Mouse (Mus musculus) embryo, embryonic 11.5 days (tissue): ENCODE data around the gene Sprr2a2.
"Not testable (repeated sequence)": the region's sequence is repeated elsewhere in the genome, so short reads cannot be mapped to it uniquely, and the experiment has no call there.

ENCODE experiments used
- DNase-seq: peaks from one replicate; pipeline ENCODE4 v3.0.0-alpha.2; 2012; ENCODE audit warnings: low read depth, low spot score

The Sprr2a2 gene

DNA sequence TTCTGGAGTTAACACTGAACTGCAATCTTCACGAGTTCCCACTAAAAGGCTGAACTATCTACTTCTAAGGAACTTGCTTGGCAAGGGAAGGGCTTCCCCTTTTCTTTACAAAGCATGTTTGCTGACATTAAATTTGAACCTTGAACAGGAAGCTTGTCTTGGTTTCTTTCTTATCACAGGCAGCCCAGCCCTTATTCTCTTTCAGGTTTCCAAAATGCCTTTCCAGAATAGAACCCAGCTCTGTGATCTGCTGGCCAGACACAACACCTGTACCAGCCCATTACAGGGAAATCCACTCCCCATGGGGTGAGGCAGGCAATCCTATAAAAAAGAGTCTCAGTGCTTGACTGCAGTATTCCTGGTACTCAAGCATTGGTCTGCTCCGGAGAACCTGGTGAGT lies at the start of gene Sprr2a2, which contains the start of gene Sprr2a1:
Gene Sprr2a2 (plus strand): TSS at position 352 of the 400 bp plus-strand sequence.
Gene Sprr2a1 (plus strand): TSS at position 231 of the 400 bp plus-strand sequence.
- DNase-seq = not testable (repeated sequence)

DNA sequence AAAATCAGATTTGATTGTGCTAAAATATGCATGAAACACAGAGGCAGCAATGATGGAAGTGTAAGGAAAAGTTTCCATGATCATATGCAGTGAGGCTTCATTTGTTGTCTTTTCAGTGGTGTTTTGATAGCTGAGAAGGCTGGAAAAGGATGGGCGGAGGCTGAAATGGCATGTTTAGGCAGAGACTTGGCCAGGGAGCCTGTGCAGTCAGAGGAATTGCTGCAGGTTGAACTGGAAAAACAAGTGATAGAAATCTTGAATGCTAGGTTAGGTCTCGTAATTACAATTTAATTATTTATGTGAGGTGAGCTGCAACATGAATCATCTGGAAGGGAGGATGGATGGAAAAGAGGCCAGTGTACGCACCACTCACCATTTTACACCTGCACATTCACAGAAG lies 45.9 kb upstream of the Sprr2a2 start:
- DNase-seq = no peak

DNA sequence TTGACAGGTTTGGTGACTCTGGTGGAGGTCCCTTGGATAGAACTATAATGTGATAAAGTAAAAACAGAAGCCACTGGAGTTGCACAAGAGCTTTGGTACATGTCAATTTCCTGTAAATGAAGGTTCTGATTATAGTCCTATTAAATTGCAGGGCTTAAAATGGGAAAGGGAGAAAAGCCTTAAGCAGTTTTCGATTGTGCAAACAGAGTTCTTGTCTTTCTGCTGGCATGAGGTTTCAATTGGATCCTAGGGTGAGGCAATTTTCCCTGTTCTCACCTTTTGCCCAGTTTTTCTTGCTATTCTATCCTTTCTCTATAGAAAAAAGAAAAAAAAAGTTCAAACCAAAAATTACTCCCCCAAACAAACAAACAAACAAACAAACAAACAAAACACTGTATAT lies 38.8 kb upstream of the Sprr2a2 start:
- DNase-seq = no peak

DNA sequence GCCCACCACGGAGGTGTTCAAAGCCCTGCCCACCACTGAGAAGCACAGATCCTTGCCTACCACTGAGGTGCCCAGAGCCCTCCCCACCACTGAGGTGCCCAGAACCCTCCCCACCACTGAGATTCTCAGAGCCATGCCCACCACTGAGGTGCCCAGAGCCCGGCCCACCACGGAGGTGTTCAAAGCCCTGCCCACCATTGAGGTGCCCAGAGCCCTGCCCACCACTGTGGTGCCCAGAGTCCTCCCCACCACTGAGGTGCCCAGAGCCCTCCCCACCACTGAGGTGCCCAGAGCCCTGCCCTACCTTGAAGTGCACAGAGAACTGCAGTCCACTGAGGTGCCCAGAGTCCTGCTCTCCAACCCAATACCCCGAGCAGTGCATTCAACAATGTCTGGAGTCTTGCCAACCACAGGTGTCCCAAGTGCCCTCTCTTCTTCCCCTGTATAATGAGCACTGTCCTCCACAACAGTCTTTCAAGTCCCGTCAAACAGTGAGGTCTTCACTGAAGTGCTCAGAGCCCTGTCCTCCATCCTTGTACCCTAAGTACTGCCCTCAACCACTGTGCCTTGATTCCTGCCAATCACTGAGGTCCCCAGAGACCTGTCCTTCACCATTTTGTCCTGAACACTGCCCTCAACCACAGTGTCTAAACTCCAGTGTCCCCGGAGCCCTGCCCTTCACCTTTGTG lies 20.1 kb upstream of the Sprr2a2 start:
- DNase-seq = no peak

DNA sequence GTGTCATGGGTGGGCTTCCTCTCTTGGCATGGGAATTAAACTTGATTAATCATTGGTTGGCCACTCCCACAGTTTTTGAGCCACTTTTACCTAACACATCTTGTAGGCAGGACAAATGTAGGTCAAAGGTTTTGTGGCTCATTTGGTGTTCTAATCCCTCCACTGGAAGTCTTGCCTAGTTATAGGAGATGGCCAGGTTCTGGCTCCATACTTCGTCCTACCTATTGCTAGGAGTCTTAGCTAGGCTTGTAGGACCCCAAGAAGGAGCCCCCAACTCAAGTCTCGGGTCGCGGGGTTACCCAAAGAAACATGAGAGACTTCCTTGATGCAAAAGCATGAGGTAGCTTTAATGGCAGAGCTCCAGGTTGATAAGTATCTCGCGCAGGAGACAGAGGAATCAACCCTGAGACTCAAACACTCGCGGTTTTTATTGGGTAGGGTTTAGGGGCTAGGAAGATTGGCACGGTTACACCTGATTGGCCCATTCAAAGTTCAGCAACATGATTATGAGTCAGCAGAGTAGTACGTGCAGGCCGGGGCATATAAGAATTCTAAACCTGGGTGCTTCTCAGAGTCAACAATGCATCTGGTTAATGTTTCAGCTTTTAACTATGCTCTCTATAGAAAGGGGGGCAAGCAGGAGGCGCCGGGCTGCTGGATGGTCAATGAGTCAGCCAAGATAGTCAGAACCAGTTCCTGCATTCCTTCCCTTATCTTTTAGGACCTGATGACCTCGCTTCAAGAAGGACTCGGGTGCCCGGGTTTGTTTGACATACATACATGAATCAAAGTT lies 4.4 kb upstream of the Sprr2a2 start:
- not testable (repeated sequence) for DNase-seq

DNA sequence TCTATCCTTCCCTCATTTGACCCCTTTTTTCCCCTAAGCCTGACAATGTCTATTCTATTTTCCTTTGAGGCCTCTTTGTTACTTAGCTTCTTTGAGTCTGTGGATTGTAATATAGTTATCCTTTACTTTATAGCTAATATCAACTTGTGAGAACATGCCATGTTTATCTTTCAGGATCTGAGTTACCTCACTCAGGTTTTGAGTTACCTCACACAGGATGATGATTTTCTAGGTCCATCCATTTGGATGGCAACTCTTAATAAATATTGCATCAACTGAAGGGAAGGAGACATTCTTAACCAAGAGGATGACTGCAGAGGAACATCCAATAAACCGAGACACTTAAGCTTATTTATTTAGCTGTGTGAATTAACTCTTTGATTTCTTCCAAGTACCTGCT lies 3.7 kb upstream of the Sprr2a2 start:
- DNase-seq = not testable (repeated sequence)

DNA sequence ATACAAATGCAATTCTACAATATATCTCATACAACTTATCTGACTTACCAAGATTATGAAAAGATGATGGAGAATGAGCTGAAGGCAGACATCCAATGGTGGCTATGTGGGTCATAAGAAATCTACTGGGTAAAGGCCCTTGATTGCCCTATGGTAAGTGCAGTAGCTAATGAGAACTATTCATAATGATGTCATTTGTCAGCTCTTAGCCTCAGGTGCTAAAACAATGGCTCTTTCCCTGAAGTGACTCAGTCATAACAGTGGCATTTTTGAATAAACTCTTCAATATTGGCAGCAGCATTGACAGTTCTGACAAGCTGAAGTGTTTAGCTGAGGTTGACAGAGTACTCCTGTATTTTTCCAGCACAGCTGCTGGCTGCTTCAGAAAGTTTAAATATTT lies 2.1 kb upstream of the Sprr2a2 start:
- not testable (repeated sequence) for DNase-seq

DNA sequence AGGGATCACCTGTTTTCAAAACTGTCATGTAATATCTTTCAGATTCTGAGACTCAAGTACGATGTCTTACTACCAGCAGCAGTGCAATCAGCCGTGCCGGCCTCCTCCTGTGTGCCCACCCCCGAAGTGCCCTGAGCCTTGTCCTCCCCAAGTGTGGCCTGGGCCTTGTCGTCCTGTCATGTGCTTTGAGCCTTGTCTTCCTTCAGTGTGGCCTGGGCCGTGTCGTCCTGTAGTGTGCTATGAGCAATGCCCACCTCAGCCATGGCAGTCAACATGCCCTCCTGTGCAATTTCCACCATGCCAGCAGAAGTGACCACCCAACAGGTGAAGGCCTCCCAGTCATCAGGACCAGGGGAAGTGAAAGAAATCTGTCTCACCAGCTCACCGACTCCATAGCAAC lies 3.3 kb downstream of the Sprr2a2 start:
- DNase-seq = not testable (repeated sequence)

DNA sequence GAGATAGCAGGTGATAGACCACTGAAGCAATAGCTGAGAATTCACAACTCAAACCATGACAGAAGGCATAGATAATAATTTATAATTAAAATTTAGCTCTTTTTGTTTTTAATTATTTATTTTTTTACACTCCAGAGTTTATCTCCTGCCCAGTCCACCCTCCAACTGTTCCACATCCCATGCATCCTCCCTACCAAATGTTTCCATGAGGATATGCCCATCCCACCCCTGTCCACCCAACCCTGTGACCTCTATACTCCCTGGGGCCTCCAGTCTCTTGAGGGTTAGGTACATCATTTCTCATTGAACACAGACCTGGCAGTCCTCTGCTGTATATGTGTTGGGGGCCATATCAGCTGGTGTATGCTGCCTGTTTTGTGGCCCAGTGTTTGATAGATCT lies 8.0 kb downstream of the Sprr2a2 start:
- DNase-seq = not testable (repeated sequence)

DNA sequence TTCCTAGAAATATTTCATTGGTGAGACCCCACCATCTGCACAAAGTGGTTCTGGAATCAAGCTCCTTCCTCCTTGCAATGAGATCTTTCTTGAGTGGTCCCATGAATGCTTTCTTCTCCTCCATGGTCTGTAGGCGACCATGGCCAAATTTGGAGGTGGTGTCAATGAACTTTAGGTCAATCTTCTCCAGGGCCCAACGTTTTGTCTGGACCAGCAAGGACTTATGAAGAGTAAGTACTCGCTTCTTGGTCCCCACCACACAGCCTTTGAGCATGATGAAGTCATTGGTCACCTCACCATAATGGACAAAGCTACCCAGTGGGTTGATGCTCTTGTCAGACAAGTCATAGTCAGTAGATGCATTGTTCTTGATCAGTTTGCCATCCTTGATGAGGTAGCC lies 11.7 kb downstream of the Sprr2a2 start:
- not testable (repeated sequence) for DNase-seq

DNA sequence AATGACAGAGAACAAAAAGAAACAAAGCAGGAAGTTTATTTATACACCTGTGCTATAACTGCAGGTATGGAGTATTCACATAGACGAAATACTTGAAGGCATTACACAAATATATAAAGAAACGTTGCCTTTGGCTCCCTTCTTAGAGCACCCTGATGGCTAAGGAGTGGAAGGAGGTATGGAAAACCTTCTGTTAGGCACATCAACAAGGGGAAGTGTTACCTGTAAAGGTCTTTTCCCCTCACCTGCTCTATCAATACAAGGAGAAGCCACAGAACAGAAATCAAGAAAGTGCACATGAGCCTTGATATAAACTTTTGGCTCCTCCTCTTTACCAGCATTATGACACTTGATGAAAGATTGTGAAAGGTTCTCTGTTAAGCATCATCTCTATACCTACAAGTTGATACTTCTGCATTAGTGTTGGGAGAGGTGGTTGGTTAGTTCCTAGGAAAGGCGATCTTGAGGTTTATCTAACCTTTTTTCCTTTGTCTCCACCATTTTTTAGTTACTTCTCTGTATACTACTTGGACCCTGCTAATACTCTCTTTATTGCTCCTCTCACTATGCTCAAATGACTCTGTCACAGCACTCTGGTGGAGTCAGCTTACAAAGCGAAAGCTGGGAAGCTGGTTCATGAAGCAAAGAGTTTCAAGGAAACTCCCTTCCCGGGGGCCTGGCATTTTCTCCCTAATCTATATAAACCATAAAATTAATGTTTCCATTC lies 20.9 kb downstream of the Sprr2a2 start:
- not testable (repeated sequence) for DNase-seq

DNA sequence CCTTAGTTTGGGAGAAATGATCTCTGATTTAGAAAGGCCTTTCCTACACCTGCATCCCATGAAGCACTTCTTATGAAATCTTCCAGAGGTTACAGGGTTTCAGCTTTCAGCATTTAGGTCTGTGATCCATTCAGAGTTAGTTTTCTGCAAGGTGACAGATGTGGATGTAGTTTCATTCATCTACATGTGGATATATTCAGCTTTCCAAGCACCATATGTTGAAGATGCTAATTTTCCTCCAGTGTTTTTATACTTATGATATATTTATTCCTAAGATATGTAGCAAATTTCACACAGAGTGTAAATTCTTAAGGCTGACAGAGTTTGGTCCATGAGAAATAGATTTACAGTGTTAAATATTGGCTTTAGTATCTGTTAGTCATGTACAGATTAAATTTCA lies 23.0 kb downstream of the Sprr2a2 start:
- not testable (repeated sequence) for DNase-seq

DNA sequence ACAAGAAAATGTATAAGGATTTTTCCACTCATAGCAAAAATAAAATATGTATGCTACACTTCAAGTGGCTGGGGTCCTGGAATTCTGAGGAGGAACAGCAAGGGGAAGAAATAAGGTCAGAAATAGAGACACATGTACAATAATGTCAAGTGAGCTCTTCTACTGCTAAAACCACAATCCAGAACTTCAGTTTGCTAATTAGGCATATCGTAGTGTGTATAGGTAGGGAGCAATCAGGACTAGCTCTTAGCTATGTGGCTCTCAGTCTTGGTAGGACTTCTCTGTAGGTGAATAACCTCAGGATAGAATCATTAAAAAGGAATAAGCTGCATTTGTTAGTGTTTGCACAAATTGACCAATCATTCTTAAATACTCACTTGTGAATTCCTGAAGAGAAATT lies 23.5 kb downstream of the Sprr2a2 start:
- not testable (repeated sequence) for DNase-seq

DNA sequence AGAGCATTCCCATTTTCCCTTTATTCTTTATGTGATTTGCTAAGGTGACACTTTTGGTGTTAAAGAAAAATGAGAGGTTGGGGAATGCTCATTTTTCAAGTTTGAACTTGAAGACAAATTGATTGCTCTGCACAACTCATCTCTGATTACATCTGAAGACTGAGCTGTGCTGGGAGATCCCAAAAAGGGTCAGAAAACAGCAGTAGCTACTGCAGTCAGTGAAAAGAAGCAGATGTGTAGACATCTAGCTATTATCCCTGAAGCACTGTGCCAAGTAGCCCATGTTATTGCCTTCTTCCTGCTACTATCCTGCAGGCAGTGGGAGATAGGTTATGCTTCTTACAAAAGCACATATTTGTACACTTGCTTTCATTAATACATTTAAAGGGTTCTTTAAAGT lies 29.1 kb downstream of the Sprr2a2 start:
- DNase-seq = not testable (repeated sequence)

DNA sequence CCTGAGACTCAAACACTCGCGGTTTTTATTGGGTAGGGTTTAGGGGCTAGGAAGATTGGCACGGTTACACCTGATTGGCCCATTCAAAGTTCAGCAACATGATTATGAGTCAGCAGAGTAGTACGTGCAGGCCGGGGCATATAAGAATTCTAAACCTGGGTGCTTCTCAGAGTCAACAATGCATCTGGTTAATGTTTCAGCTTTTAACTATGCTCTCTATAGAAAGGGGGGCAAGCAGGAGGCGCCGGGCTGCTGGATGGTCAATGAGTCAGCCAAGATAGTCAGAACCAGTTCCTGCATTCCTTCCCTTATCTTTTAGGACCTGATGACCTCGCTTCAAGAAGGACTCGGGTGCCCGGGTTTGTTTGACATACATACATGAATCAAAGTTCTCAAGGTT lies 30.5 kb downstream of the Sprr2a2 start:
- not testable (repeated sequence) for DNase-seq

DNA sequence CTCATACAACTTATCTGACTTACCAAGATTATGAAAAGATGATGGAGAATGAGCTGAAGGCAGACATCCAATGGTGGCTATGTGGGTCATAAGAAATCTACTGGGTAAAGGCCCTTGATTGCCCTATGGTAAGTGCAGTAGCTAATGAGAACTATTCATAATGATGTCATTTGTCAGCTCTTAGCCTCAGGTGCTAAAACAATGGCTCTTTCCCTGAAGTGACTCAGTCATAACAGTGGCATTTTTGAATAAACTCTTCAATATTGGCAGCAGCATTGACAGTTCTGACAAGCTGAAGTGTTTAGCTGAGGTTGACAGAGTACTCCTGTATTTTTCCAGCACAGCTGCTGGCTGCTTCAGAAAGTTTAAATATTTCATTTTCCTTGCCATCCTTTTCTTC lies 32.8 kb downstream of the Sprr2a2 start:
- not testable (repeated sequence) for DNase-seq

DNA sequence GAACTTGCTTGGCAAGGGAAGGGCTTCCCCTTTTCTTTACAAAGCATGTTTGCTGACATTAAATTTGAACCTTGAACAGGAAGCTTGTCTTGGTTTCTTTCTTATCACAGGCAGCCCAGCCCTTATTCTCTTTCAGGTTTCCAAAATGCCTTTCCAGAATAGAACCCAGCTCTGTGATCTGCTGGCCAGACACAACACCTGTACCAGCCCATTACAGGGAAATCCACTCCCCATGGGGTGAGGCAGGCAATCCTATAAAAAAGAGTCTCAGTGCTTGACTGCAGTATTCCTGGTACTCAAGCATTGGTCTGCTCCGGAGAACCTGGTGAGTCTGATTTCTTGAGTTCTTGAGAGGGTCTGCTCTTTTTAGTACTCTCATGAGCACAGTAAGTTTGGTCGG lies 34.7 kb downstream of the Sprr2a2 start:
- not testable (repeated sequence) for DNase-seq

DNA sequence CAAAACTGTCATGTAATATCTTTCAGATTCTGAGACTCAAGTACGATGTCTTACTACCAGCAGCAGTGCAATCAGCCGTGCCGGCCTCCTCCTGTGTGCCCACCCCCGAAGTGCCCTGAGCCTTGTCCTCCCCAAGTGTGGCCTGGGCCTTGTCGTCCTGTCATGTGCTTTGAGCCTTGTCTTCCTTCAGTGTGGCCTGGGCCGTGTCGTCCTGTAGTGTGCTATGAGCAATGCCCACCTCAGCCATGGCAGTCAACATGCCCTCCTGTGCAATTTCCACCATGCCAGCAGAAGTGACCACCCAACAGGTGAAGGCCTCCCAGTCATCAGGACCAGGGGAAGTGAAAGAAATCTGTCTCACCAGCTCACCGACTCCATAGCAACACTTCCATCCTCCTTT lies 38.1 kb downstream of the Sprr2a2 start:
- not testable (repeated sequence) for DNase-seq

DNA sequence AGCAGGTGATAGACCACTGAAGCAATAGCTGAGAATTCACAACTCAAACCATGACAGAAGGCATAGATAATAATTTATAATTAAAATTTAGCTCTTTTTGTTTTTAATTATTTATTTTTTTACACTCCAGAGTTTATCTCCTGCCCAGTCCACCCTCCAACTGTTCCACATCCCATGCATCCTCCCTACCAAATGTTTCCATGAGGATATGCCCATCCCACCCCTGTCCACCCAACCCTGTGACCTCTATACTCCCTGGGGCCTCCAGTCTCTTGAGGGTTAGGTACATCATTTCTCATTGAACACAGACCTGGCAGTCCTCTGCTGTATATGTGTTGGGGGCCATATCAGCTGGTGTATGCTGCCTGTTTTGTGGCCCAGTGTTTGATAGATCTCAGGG lies 42.8 kb downstream of the Sprr2a2 start:
- DNase-seq = not testable (repeated sequence)

DNA sequence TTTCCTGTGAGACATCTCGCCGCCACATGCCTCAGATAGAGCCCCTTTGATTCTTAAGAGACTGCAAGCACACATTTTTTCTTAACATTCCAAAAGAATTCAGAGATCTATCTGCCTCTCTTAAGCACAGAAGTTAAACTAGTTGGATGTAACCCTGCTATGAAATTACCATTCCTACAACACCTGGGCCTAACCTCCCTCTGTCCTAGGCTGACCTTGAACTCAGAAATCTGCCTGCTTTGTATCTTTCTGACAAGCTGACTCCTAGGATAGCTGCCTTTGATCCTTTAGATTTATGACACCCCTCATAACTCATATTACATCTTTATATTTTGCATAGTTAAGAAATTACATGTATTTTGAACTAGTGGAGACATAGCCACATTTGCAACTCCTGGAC lies 47.7 kb downstream of the Sprr2a2 start:
- DNase-seq = not testable (repeated sequence)

DNA sequence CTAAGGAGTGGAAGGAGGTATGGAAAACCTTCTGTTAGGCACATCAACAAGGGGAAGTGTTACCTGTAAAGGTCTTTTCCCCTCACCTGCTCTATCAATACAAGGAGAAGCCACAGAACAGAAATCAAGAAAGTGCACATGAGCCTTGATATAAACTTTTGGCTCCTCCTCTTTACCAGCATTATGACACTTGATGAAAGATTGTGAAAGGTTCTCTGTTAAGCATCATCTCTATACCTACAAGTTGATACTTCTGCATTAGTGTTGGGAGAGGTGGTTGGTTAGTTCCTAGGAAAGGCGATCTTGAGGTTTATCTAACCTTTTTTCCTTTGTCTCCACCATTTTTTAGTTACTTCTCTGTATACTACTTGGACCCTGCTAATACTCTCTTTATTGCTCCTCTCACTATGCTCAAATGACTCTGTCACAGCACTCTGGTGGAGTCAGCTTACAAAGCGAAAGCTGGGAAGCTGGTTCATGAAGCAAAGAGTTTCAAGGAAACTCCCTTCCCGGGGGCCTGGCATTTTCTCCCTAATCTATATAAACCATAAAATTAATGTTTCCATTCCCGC lies 55.8 kb downstream of the Sprr2a2 start:
- not testable (repeated sequence) for DNase-seq

DNA sequence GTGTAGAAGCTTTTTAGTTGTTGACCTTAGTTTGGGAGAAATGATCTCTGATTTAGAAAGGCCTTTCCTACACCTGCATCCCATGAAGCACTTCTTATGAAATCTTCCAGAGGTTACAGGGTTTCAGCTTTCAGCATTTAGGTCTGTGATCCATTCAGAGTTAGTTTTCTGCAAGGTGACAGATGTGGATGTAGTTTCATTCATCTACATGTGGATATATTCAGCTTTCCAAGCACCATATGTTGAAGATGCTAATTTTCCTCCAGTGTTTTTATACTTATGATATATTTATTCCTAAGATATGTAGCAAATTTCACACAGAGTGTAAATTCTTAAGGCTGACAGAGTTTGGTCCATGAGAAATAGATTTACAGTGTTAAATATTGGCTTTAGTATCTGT lies 57.8 kb downstream of the Sprr2a2 start:
- DNase-seq = not testable (repeated sequence)
